Mouse (Mus musculus) neutrophil, adult 5-6 weeks (primary cell): ENCODE results near the gene Ascc2. TPM values are rescaled to one million over a fixed set of nuclear protein-coding genes. Genes with fewer than 3 reads are reported as not detected.
A peak's percentile ranks its signal among the peaks of the same experiment; 100 is the strongest.
"Not testable (repeated sequence)": the region's sequence is repeated elsewhere in the genome, so short reads cannot be mapped to it uniquely, and the experiment has no call there.

Experiments used
- ATAC-seq: fragments of 151-379, 151-347 bp; 2 replicates; pipeline ENCODE4 v1.8.0; 2017; ENCODE audit warnings: mild to moderate bottlenecking, moderate TSS enrichment; ENCODE audit not compliant: insufficient number of reproducible peaks, poor library complexity, low FRiP score, severe bottlenecking; ENCODE audit errors: extremely low read depth
- total RNA-seq: library from RNA; stranded (forward); fragments of 200-1000 nt; gene quantifications from 2 replicates; pipeline ENCODE4 v1.2.3, GENCODE M21; 2017

The Ascc2 gene
- total RNA-seq, 1 experiment from 2014 or later, result 13.4 TPM

DNA sequence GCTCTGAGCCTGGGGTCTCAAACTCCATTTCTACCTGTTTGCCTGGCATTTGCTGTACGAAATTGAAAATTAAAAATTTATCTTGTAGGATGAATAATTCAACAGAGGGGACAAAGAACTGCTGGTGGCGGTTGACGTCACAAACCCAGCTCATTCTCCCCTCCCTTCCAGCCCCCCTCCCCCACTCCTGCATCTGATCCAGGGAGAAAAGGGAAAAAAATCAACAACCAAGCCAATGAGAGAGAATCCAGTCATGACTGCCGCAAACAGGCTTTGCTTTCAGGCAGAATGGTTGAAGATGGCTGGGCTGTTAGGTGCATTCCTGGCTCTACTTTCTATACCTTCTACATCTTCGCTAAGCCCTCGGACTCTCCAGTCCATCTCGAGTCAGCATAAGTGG, 11.6 kb upstream of the Ascc2 start:
- ATAC-seq, result no peak

DNA sequence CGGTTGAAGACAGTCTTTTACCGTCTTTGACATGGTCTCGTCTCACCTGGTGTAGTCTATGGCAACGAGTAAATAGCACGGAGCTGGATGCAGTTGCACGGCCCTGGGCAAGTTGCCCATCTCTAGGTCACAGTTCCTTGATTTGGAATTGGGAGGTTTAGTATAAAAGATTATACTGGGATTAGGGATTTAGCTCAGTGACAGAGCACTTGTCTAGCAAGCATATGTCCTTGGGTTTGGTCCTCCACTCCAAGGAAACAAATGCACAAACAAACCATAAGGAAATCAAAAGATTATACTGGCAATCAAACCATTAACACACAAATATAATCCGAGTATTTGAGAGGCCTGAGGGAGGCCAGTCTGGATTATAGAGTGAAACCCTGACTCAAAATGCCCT, 9.9 kb upstream of the Ascc2 start:
- ATAC-seq, result no peak

DNA sequence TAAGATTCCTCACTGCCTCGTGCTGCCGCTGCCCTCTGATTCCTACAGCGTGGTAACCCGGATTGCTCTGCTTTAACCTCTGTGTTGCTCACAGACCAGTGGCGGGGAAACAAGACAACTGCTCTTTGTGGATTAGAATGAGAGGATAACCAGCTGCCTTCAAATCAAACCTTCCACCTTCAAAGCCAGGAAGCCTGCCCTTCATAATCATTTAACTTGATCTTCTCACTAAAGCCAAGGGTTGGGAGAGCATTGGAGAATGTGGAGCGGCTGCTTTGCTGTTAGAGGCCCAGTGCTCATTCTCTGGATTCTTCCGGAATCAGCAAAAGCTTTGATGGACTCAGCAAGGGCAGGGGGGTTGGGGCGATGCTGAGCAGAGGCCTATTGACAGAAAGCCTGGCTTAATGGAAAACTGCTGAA, 7.7 kb upstream of the Ascc2 start:
- ATAC-seq, result no peak

DNA sequence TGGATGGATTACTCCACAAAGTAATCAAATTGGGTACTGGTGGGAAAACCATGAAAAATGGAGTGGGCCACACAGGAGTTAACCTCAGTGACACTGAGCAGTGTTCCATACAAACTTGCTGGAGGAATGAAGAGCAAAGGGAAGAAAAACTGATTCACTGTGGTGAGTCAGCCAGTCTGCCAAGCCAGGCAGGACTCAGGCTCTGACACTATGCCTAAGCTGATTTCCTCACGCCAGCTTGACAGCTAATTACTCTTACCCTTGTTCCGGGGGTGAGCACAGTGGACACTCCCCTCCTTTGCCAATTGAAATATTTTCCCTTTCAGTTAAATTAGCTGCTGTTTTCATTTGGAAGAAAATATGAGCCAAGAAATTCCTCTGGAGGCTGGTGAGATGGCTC, 4.1 kb upstream of the Ascc2 start:
- ATAC-seq, result no peak

DNA sequence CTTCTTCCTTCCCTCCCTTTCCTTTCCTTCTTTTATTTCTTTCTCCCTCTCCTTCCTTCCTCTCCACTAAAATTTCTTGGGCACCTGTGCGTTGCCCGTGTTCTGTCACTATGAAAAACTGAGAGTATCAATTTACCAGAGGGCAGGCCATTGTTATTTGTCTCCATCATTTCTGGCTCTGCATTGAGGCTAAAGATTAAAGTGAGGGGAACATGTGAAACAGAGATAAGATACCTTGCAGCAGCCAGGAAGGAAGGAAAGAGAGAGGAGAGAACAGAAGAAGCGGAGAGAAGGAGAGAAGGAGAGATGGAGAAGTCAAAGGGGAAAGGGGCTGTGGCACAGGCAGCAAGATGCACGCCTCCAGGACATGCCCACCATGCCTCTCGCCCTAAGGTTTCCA, 3.2 kb upstream of the Ascc2 start:
- no peak for ATAC-seq

DNA sequence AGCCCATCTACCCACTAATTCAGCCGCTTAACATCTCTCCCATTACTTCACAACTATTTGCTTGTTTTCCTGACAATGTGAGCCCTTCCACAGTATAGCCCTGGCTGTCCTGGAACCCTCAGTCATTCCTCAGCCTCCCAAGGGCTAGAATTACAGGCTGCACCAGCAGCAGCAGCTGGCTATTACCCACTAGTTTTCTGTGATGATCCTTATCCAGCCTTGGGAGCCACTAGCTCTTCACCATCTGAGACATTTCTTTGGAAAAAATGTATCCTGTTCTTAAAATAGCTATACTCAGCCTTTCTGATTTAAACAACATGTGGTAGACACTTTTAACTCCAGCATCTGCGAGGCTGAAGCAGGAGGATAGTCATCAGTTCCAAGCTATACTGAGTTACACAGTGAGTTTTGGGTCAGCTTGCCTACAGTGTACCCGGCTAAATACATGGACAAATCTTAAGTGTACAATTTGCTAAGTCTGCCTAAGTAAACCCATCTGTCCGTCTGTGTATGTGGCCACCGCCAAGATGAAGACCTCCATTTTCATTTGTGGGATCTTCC, 685 bp upstream of the Ascc2 start:
- ATAC-seq, result no peak

DNA sequence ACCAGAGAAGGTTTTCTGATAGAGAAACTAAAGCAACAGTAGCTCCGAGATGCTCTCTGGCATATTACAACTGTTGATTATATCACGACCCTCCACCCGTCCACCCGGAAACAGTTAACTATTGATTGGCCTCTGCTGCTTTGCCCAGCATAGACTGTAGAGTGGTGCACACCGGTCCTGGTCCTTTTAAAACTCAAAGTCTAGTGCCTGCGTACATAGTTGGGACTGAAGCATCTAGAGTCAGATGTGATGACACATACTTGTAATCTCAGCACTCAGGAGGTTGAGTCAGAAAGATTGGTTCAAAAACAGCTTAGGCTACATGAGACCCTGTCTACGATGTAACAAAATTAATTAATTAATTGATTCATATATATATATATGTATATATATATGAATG, 714 bp downstream of the Ascc2 start:
- no peak for ATAC-seq

DNA sequence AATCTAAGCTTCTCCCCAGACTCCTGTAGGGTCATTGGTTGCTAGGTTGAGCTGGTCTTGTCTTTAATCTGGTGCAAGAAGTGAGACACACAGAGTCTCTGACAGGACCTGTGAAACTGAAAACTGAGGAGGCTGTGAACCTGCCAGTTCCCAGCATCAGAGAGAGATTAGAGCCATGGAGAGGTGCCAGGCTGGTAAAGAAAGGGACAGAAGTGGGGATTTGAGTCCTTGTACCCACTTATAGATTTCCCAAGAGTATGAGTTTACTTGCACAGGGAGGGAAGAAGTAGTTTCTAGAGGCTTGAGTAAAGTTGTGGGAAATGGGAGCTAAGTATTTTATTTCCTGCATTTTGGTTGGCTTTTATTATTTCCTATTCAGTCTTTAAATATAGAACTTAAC, 3.6 kb downstream of the Ascc2 start:
- no peak for ATAC-seq

DNA sequence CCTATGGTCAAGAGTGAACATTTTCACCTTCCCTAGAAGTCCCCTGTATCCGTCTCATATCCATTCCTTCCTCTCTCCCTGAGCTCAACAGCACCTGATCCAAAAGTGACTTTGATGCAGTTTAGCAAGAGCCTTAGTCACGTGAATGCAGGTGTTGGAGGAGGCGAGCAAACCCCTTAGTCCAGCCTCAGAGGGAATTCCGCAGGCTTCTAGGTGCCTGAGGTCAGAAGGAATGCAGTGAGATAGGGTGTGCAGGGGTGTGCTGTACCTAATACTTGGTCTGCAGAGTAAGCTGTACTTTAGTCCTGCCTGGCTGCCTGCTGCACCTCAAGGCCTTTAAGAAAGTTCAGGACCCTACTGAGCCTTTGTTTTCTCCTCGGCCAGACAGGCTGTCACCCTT, 6.2 kb downstream of the Ascc2 start:
- no peak for ATAC-seq

DNA sequence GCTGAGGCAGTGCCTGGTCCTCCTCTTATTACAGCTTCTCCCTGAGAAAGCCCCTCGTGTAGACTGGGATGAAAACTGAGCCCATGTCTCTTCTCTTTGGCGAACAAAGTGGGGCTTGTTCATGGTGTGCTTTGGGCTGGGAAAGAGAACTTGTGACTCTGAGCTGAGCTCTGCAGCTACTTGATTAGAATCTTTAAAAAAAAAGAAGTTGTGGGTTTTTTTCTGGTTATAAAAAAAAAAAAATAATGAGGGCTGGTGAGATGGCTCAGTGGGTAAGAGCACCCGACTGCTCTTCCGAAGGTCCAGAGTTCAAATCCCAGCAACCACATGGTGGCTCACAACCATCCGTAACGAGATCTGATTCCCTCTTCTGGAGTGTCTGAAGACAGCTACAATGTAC, 7.6 kb downstream of the Ascc2 start:
- not testable (repeated sequence) for ATAC-seq

DNA sequence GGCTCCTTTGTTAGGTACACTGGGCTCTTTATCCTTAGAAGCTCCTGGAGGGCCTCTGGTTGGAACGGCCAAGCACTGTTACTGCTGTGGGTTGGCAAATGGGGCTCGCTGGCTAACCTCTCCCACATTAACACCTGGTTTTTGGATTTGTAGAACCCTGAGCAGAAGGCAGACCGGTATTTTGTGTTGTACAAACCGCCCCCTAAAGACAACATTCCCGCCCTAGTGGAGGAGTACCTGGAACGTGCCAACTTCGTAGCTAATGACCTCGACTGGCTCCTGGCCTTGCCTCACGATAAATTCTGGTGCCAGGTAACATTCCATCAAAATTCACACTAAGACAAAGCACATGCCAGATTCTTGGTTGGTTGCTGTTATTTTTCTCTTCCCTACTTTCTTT, 8.9 kb downstream of the Ascc2 start:
- no peak for ATAC-seq

DNA sequence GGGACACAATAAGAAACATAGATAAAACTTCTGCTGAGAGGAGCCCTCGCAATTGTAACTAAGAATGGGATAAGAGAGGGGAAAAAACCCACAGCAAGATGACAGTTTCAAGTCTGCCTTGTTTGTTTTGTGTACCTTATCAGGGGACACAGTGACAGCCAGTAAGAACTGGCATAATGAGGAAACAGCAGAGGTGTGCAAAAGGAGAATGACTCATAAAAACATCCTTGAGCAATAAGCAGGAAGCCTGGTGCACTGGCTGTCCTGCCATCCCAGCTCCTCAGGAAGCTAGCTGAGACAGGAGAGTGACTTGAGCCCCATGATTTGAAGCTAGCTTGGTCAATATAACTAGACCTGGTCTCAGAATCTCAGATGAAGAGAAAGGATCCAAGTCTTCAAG, 22.3 kb downstream of the Ascc2 start:
- ATAC-seq, result peak; percentile 43; the same call in 1 of the 2 replicates

DNA sequence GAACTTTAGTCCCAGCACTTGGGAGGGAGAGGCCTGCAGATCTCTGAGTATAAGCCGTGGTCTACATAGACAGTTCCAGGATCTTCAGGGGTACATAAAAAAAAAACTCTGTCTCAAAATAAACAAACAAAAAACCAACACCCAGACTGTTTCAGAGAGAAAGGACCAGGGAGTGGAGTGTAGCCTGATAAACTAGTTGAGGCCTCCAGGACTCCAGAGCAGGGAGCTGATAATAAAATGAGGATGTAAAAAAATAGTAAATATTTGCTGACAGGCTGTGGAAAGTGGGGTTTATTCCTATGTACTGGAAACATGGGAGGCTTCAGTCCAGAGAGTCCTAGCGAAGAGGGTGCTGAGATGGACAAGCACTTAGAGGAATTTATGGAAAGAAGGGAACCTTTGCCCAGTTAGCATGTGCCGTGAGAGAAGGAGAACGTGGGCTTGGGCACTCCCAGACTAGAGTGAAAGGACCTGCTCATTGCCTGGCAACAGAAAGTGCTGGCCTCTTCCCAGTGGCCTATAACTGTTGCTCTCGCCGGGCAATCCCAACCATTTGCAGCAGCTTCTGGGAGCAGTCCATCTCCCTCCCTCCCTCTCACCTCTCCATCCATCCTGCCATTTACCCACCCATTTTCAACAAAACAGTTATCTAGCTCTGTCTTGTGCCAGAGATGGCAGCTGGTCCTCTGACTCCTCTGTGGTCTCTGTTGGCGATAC, 22.9 kb downstream of the Ascc2 start:
- no peak for ATAC-seq

DNA sequence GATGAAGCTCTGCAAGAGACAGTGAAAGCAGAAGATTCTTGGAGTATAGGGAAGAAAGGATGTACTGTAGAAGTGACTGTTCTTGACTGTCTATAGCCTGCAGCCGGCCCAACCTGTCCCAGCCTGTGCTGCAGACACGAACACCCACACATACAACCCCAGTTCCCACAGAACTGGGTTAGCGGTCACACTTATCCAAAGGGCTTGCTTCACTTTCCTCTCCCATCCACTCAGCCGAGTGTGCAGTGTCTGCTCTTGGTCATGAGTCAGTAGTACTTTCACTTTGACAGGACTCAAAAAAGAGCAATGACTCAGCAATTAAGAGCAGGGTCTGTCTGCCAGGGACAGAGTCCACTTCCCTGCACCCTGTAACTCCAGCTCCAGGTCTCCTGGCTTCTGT, 23.8 kb downstream of the Ascc2 start:
- ATAC-seq, result 0 out of 2 replicates have a peak, but pooled peaks have one; percentile 30

DNA sequence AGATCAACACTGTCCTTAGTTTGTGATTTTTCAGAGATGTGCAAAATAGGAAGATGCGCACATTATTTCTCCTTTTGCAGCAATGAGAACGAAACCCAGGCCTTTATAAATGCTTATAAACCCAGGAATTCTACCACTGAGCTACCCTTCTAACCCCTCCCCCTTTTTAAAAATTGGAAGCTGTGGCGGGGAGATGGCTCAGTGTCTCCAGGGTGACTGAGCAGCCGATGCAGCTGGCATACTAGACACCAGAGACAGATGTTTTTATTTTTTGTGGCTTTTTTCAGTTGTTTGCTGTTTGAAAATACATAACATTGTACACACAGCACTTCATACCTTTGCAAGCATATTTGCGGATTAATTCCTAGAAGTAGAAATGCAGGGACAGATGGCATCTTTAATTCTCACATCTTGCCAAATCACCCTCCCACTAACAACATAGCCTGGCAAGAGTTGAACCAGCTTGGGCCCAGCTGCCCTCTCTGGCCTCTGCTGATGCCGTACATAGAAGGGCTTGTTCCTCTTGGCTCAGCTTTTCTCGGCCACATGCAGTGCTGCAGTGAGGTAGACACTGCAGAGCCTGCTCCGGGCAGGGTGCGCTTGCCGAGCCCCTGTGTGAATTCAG, 24.4 kb downstream of the Ascc2 start:
- no peak for ATAC-seq

DNA sequence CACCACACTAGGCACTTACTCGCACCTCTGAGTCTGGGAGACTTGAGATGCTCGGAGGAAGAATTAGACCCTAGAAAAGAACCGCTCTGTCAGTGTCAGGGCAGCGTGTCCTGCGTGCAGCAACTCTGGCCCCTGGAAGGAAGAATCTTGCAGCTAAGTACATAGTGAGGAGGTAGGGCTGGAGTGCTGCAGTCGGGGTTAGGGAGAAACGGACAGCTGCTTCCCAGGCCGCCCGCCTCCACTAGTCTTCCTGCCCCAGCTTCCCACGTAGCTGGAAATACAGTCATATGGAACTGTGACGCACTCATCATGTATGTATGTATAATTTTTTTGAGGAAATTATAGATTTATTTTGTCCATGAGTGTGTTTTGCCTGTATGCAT, 24.9 kb downstream of the Ascc2 start:
- ATAC-seq, result no peak

DNA sequence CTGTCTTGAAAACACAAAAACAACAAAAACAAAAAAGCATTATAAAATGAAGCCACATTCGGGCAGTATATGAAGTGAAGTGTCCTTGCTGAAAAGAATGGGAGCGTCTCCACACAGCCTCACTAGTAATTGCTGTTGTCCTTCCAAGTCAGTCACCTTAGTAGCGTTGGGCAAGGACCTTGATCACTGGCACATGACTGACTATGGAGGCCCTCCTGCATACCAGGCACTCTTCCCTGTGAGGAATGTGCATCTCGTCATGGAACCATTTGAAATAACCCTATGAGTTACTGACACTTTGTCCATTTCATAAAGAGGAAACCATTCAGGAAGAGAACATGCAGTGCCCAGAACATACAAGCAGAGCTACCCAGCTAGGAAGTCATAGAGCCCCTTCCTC, 34.2 kb downstream of the Ascc2 start:
- ATAC-seq, result no peak

DNA sequence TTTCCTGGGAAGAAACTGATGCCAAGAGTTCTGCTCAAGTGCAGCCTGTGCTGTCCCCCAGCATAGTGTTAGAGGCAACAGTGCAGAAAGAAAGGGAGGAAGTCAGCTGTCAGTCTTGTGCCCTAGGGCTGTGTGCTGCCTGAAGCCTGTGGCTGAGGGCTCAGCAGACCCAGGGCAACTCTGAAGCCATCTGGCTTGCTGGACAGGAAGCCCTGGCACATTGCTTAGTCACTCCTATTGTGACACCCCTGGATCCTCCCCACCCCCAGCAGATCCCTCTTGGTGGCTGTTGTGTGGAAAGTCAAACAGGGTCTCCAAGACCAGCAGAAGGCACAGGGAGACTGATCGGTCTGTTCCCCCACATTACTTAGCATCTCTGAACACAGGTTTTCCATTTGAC, 37.0 kb downstream of the Ascc2 start:
- peak; percentile 32; the same call in 1 of the 2 replicates for ATAC-seq

DNA sequence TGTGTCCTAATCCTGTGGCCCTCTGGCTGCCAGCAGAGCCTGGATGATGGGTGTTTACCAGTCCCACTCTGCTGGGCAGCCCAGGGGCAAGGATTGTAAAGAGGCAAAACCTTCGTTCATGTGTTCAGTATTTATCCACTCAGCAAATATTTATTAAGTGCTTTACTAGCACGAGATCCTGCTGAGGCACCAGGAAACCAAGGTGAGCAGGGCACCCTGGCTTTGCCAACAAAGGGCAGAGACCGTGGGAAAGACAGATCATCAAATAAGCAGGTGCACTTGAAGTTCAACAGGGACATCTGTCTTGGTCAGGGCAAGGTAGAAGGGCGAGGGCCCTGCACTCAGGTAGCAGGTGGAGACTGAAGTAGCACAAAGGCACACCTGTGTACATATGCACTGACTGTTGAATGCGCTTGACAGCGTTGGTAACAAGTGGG, 37.6 kb downstream of the Ascc2 start:
- ATAC-seq, result no peak

DNA sequence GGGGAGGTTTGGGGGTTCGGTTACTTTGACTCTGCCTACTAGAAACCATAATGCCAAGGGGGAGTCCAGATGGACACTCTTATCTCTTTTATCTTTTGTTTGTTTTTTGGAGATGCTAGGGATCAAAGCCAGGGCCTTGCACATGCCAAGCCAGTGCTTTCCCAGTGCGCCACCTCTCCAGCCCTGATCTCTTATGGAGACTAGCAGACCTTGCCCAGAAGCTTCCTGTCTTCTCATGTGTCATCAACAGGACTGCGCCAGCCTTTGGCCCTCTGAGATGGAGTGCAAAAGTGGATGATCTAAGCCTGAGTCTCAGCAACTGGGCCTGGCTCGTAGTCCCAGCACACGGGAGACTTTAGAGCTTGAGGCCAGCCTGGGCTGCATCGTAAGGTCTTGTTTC, 38.1 kb downstream of the Ascc2 start:
- ATAC-seq, result no peak
